Mouse (Mus musculus) brain, embryonic 14.5 days (tissue): ENCODE measurements around the gene Tnfrsf25. TPM values are rescaled to one million over a fixed set of nuclear protein-coding genes. Genes with fewer than 3 reads are reported as not detected.
A peak's percentile ranks its signal among the peaks of the same experiment; 100 is the strongest.

Source experiments
- DNase-seq: peaks from one replicate; pipeline ENCODE4 v3.0.0-alpha.2; 2011; ENCODE audit warnings: low read depth
- CTCF ChIP-seq: fragments of 200-500 bp; IDR thresholded peaks from 2 replicates; pipeline ENCODE4 v1.5.1; 2012; ENCODE audit warnings: inconsistent platforms, mild to moderate bottlenecking, moderate library complexity, borderline replicate concordance; ENCODE audit not compliant: insufficient read depth, insufficient read length; ENCODE audit errors: extremely low read depth
- POLR2A ChIP-seq: fragments of 200-500 bp; IDR thresholded peaks from 2 replicates; pipeline ENCODE4 v1.6.1; 2012; ENCODE audit warnings: mild to moderate bottlenecking, inconsistent platforms, borderline replicate concordance; ENCODE audit not compliant: poor library complexity, insufficient read depth, insufficient read length, severe bottlenecking; ENCODE audit errors: extremely low read depth
- polyA plus RNA-seq: library from polyadenylated mRNA; depleted of rRNA; stranded (reverse); fragments of >200 nt; gene quantifications from 2 replicates; pipeline ENCODE4 v1.2.3, GENCODE M21; 2012; rRNA removed

Tnfrsf25 gene
- polyA plus RNA-seq: 3.8 and 4.4 TPM in 2 replicates

GRCm38 (mm10) chr4:152115921-152116612 is at the start of gene Tnfrsf25:
Gene Tnfrsf25 (plus strand): TSS chr4:152115934.
- TF ChIP-seq POLR2A: no peak
- no peak for TF ChIP-seq CTCF
- DNase-seq: no peak

DNA sequence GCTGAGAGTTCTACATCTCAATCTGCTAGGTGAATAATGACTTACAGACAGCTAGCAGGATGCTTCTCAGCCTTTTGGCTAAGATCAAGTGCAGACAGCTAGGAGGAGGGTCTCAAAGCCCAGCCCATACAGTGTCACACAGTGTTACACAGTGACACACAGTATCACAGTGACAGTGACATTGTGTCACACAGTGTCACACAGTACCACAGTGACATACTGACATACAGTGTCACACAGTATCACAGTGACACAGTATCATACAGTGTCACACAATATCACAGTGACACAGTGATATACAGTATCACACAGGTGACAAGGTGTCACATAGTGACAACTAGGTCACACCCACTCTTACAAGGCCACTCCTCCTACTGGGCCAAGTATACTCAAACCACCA is 48.5 kb upstream of the Tnfrsf25 start:
- DNase-seq: no peak
- TF ChIP-seq POLR2A (no peak), CTCF (no peak)

- DNase-seq: no peak
- TF ChIP-seq CTCF (no peak), POLR2A (no peak)
Measured at GRCm38 (mm10) chr4:152068166-152068724, 47.5 kb upstream of the Tnfrsf25 start.

DNA sequence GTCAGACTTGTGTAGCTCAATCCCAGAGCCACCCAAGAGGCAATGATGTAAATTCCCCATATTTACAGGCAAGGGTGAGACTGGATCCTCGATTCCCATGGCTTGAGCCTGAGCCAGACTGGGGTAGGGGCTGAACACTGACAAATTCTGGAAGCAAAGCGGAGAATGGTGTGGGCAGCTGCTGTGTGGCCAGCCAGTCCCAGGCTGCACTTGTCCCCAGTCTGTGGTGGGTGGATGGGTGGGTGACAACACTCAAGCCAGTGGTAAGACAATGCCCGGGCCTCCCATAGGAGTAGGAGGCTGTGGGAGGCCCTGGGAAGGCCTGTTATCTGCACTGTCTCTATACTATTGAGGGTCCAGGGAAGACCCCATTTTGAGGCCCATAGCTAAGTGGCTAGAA is 46.5 kb upstream of the Tnfrsf25 start:
- DNase-seq: no peak
- TF ChIP-seq POLR2A (no peak), CTCF (no peak)

GRCm38 (mm10) chr4:152070494-152071396 is 45.0 kb upstream of the Tnfrsf25 start:
- TF ChIP-seq POLR2A (no peak), CTCF (no peak)
- DNase-seq: no peak

DNA sequence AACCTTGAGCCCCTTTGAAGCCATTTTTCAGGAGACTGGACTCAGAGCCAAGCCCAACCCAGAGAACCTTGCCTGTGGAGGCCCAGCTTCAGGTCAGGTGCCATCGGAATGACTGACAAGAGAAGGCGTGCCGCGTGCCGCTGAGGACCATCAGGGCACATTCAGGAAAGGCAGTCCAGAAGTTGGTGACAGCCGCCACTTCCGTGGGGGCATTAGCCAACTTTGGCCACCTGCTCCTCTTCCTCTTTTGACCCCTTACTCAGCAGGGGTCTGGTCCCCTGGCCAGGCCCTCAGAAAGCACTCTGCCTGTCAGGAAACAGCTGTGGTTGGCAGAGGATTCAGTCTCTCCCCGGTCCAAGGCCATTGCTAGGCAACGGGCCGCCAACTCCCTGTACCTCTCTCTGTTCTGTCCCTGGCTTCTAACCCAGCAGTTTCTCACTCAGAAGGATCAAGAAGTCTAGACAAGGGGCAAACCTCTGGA is 43.6 kb upstream of the Tnfrsf25 start, which contains the start of gene Plekhg5:
TSS of gene Plekhg5 (plus strand) at position 378 of the 481 bp plus-strand sequence.
- DNase-seq: peak; percentile 36
- no peak for TF ChIP-seq POLR2A
- TF ChIP-seq CTCF: no peak

- TF ChIP-seq POLR2A (no peak), CTCF (no peak)
- DNase-seq: peak; percentile 23
Measured at GRCm38 (mm10) chr4:152072655-152073054, 43.1 kb upstream of the Tnfrsf25 start.

GRCm38 (mm10) chr4:152073715-152074114 is 42.0 kb upstream of the Tnfrsf25 start:
- TF ChIP-seq CTCF: no peak
- DNase-seq: peak; percentile 23

DNA sequence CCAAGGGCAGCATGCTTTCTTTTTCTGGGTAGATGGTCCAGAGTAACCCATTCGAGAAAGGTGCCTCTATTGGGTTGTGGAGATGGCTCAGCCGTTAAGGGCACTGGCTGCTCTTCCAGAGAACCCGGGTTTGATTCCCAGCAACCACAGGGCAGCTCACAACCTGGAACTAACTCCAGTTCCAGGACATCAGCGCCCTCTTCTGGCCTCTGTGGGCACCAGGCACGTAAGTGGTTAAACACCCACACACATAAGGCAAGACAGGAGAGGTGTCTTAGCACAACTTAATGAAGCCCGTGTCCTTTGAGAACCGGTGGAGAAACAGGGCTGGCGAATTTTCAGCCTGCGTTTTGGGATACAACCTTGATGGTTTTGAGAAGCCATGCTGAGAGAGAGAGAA is 41.2 kb upstream of the Tnfrsf25 start:
- peak; percentile 17; the same call in 1 of the 2 replicates for TF ChIP-seq CTCF
- TF ChIP-seq POLR2A: no peak
- DNase-seq: no peak

DNA sequence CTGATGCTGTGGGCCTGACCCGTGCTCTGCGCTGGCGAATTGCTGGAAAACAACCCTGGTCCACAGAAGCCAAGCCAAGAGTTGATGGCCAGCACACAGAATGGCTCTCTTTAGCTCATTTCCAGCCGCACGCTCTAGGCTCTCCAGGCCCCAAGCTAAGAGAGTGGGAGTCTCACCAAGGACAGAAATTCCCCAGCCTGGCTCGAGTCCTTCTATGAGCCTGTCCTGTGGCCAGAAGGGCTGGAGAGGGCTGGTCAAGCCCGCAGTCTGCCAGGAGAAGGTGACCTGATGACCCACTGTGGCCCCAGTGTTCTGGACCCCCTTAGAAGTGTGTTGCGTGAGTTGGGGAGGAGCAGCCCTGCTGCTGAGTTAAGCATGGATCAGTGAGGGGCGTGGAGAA is 38.5 kb upstream of the Tnfrsf25 start:
- DNase-seq: no peak

DNA sequence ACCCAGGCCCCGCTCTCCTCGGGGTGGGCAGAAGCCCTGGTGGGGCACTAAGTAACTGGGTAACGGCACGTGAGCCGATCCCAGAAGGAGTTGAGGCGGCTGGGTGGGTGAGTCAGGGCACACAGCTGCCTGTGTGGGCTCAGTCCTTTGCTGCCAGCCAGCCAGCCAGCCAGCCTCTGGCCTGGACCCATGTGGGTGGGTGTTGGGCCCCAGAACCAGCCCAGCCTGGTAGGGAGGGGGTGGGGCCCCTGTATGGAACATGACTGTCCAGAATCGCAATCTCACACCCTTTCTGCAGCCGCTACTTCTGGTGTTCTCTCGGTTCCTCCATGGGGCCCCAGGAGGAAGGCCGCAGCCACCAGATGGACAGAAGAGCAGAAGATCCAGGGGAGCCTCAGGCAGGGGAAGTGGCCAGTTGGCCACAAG is 37.6 kb upstream of the Tnfrsf25 start:
- TF ChIP-seq CTCF (no peak), POLR2A (no peak)
- DNase-seq: no peak

More for the DNA sequence above, 38.5 kb upstream of the Tnfrsf25 start:
- TF ChIP-seq CTCF: no peak
- no peak for TF ChIP-seq POLR2A
